24 mouse cellular contexts compared by ENCODE assay signal in genomic region chr8:92740286-92740808, GRCm38 (mm10).
A peak's percentile ranks its signal among the peaks of the same experiment; 100 is the strongest.
DNase-seq lines count a peak whose midpoint lies in the region; ATAC-seq lines count a peak whose summit lies in the region.
"Had no signal": no experiment of that assay in that cellular context is flagged by ENCODE, and none has a peak within 500 bp of the region (broad histone marks: within the 10 kb centered on the region; RNA-seq: fewer than 3 reads in every experiment).

No protein-coding gene starts in this region.

- no peak overlapping the region for H3K4me3 ChIP-seq in forebrain, embryonic 14.5 days (ENCODE audit: low read depth, low read length)
- no peak overlapping the region for H3K4me3 ChIP-seq in forebrain, embryonic 10.5 days
- no peak overlapping the region for H3K4me3 ChIP-seq in hindbrain, embryonic 10.5 days
- H3K4me3 ChIP-seq in hindbrain, embryonic 11.5 days (ENCODE audit: low read depth, low read length) = no peak overlapping the region
- H3K4me3 ChIP-seq in kidney, embryonic 16.5 days (ENCODE audit: low read length) = no peak overlapping the region
- no peak overlapping the region for H3K4me3 ChIP-seq in neural tube, embryonic 13.5 days
- H3K4me3 ChIP-seq: embryonic facial prominence, embryonic 12.5 days; embryonic facial prominence, embryonic 15.5 days; forebrain, embryonic 12.5 days; heart, adult 2 months; heart, embryonic 12.5 days had no signal

- no peak overlapping the region for H3K4me2 ChIP-seq in forebrain, embryonic 14.5 days (ENCODE audit: low read length)
- no peak overlapping the region for H3K4me2 ChIP-seq in hindbrain, embryonic 11.5 days (replicated peaks; ENCODE audit: low read depth, low read length)
- no peak overlapping the region for H3K4me2 ChIP-seq in kidney, embryonic 16.5 days (replicated peaks; ENCODE audit: low read depth, low read length)
- no peak overlapping the region for H3K4me2 ChIP-seq in neural tube, embryonic 13.5 days
- H3K4me2 ChIP-seq: embryonic facial prominence, embryonic 12.5 days; embryonic facial prominence, embryonic 15.5 days; forebrain, embryonic 12.5 days; heart, embryonic 12.5 days had no signal

- no peaks in the 10 kb centered on the region for H3K9me3 ChIP-seq in forebrain, embryonic 14.5 days (replicated peaks; ENCODE audit: control insufficient read depth, low read length)
- no peaks in the 10 kb centered on the region for H3K9me3 ChIP-seq in forebrain, embryonic 10.5 days
- no peaks in the 10 kb centered on the region for H3K9me3 ChIP-seq in hindbrain, embryonic 10.5 days
- H3K9me3 ChIP-seq in hindbrain, embryonic 11.5 days (ENCODE audit: control insufficient read depth, low read length) = no peaks in the 10 kb centered on the region
- no peaks in the 10 kb centered on the region for H3K9me3 ChIP-seq in kidney, embryonic 16.5 days (ENCODE audit: low read length)
- H3K9me3 ChIP-seq in neural tube, embryonic 13.5 days = no peaks in the 10 kb centered on the region
- H3K9me3 ChIP-seq: embryonic facial prominence, embryonic 12.5 days; embryonic facial prominence, embryonic 15.5 days; forebrain, embryonic 12.5 days; heart, embryonic 12.5 days had no signal

- 59% methylated on average over 9 of the region's 9 CpGs for WGBS in forebrain, embryonic 14.5 days
- 85% methylated on average over 9 of the region's 9 CpGs for WGBS in forebrain, embryonic 10.5 days
- WGBS in hindbrain, embryonic 10.5 days = 88% methylated on average over 9 of the region's 9 CpGs
- WGBS in hindbrain, embryonic 11.5 days = 77% methylated on average over 9 of the region's 9 CpGs
- WGBS in kidney, embryonic 16.5 days = 53% methylated on average over 9 of the region's 9 CpGs
- 50% methylated on average over 9 of the region's 9 CpGs for WGBS in neural tube, embryonic 13.5 days

- H3K9ac ChIP-seq in forebrain, embryonic 14.5 days (ENCODE audit: low read length) = no peak overlapping the region
- no peak overlapping the region for H3K9ac ChIP-seq in hindbrain, embryonic 11.5 days (ENCODE audit: low read depth, low read length)
- no peak overlapping the region for H3K9ac ChIP-seq in kidney, embryonic 16.5 days (replicated peaks; ENCODE audit: low read length)
- no peak overlapping the region for H3K9ac ChIP-seq in neural tube, embryonic 13.5 days
- H3K9ac ChIP-seq: embryonic facial prominence, embryonic 12.5 days; embryonic facial prominence, embryonic 15.5 days; forebrain, embryonic 12.5 days; heart, embryonic 12.5 days had no signal

- no peak overlapping the region for H3K27ac ChIP-seq in forebrain, embryonic 14.5 days (ENCODE audit: low read depth, low read length)
- no peak overlapping the region for H3K27ac ChIP-seq in forebrain, embryonic 10.5 days
- peak overlapping the region; percentile 23; the same call in 1 of the 2 replicates for H3K27ac ChIP-seq in hindbrain, embryonic 10.5 days
- H3K27ac ChIP-seq in hindbrain, embryonic 11.5 days (ENCODE audit: low read depth, low read length) = no peak overlapping the region
- peak overlapping the region; percentile 49 for H3K27ac ChIP-seq in kidney, embryonic 16.5 days (ENCODE audit: low read length)
- H3K27ac ChIP-seq in neural tube, embryonic 13.5 days (replicated peaks) = no peak overlapping the region
- H3K27ac ChIP-seq: embryonic facial prominence, embryonic 12.5 days; embryonic facial prominence, embryonic 15.5 days; forebrain, embryonic 12.5 days; heart, adult 2 months had no signal

- 0 out of 2 replicates have a peak, but pooled peaks cover 2% of the 10 kb centered on the region for H3K27me3 ChIP-seq in forebrain, embryonic 14.5 days (replicated peaks; ENCODE audit: control insufficient read depth, insufficient read depth, low read length)
- H3K27me3 ChIP-seq in forebrain, embryonic 10.5 days (ENCODE audit: poor library complexity, severe bottlenecking) = peaks cover 74% of the 10 kb centered on the region
- peaks cover 50% of the 10 kb centered on the region for H3K27me3 ChIP-seq in hindbrain, embryonic 10.5 days (ENCODE audit: insufficient read depth, poor library complexity, severe bottlenecking)
- H3K27me3 ChIP-seq in hindbrain, embryonic 11.5 days (ENCODE audit: control insufficient read depth, insufficient read depth, low read length) = no peaks in the 10 kb centered on the region
- H3K27me3 ChIP-seq in kidney, embryonic 16.5 days (ENCODE audit: insufficient read depth, low read length) = no peaks in the 10 kb centered on the region
- H3K27me3 ChIP-seq in neural tube, embryonic 13.5 days = peaks cover 22% of the 10 kb centered on the region; the same call in 1 of the 2 replicates
- H3K27me3 ChIP-seq: embryonic facial prominence, embryonic 12.5 days; embryonic facial prominence, embryonic 15.5 days had no signal

- no peak for ATAC-seq in forebrain, embryonic 14.5 days
- no peak for ATAC-seq in hindbrain, embryonic 11.5 days (ENCODE audit: low FRiP score)
- no peak for ATAC-seq in kidney, embryonic 16.5 days (ENCODE audit: low FRiP score, low TSS enrichment)
- ATAC-seq in neural tube, embryonic 13.5 days (ENCODE audit: low read depth) = 0 out of 2 replicates have a peak, but pooled peaks have one; percentile 56
- ATAC-seq: forebrain, embryonic 16.5 days; intestine, postnatal 0 days; Patski had no signal

- H3K36me3 ChIP-seq in forebrain, embryonic 14.5 days (ENCODE audit: control insufficient read depth, insufficient read depth, low read length) = no peaks in the 10 kb centered on the region
- H3K36me3 ChIP-seq in forebrain, embryonic 10.5 days (replicated peaks) = no peaks in the 10 kb centered on the region
- no peaks in the 10 kb centered on the region for H3K36me3 ChIP-seq in hindbrain, embryonic 10.5 days
- H3K36me3 ChIP-seq in hindbrain, embryonic 11.5 days (ENCODE audit: control insufficient read depth, insufficient read depth, low read length) = no peaks in the 10 kb centered on the region
- H3K36me3 ChIP-seq in kidney, embryonic 16.5 days (ENCODE audit: insufficient read depth, low read length) = no peaks in the 10 kb centered on the region
- H3K36me3 ChIP-seq in neural tube, embryonic 13.5 days = no peaks in the 10 kb centered on the region
- H3K36me3 ChIP-seq: embryonic facial prominence, embryonic 12.5 days; embryonic facial prominence, embryonic 15.5 days; forebrain, embryonic 12.5 days; heart, embryonic 12.5 days had no signal

- peaks cover 8% of the 10 kb centered on the region; the same call in 1 of the 2 replicates for H3K4me1 ChIP-seq in forebrain, embryonic 14.5 days (ENCODE audit: control insufficient read depth, insufficient read depth, low read length)
- H3K4me1 ChIP-seq in forebrain, embryonic 10.5 days = peaks cover 75% of the 10 kb centered on the region
- peaks cover 75% of the 10 kb centered on the region for H3K4me1 ChIP-seq in hindbrain, embryonic 10.5 days (replicated peaks)
- H3K4me1 ChIP-seq in hindbrain, embryonic 11.5 days (replicated peaks; ENCODE audit: control insufficient read depth, insufficient read depth, low read length) = peaks cover 6% of the 10 kb centered on the region
- 0 out of 2 replicates have a peak, but pooled peaks cover 6% of the 10 kb centered on the region for H3K4me1 ChIP-seq in kidney, embryonic 16.5 days (ENCODE audit: insufficient read depth, low read length)
- peaks cover 29% of the 10 kb centered on the region for H3K4me1 ChIP-seq in neural tube, embryonic 13.5 days (replicated peaks)
- H3K4me1 ChIP-seq: embryonic facial prominence, embryonic 12.5 days; embryonic facial prominence, embryonic 15.5 days had no signal

- DNase-seq in forebrain, embryonic 14.5 days (ENCODE audit: low spot score) = peak; percentile 28
- DNase-seq in forebrain, embryonic 10.5 days (ENCODE audit: extremely low spot score, low spot score) = no peak
- DNase-seq in hindbrain, embryonic 10.5 days (ENCODE audit: low spot score) = no peak
- DNase-seq in hindbrain, embryonic 11.5 days (ENCODE audit: low spot score) = no peak
- no peak for DNase-seq in kidney, adult 11 months
- DNase-seq in neural tube, embryonic 10.5 days (ENCODE audit: extremely low spot score, low spot score) = no peak
- DNase-seq: adrenal gland, postnatal 10 days; adrenal gland, postnatal 36 days; cerebellum, adult 11 months; cerebellum, adult 2 months; cerebellum, adult 9-11 months; cerebellum, postnatal 25 days; gastrocnemius, postnatal 10 days; gastrocnemius, postnatal 36 days; heart, adult 2 months had no signal

Comparison
In these comparisons a context has a peak if more than half of its experiments do, and no peak if none do; other contexts are left out.
1. H3K27ac ChIP-seq: peak in hindbrain, embryonic 10.5 days (single experiment) and kidney, embryonic 16.5 days (single experiment); none in forebrain, embryonic 14.5 days (single experiment), forebrain, embryonic 10.5 days (single experiment), hindbrain, embryonic 11.5 days (single experiment) and neural tube, embryonic 13.5 days (single experiment).